Mouse (Mus musculus): ENCODE results near the gene Rgs6.

Rgs6 gene

DNA sequence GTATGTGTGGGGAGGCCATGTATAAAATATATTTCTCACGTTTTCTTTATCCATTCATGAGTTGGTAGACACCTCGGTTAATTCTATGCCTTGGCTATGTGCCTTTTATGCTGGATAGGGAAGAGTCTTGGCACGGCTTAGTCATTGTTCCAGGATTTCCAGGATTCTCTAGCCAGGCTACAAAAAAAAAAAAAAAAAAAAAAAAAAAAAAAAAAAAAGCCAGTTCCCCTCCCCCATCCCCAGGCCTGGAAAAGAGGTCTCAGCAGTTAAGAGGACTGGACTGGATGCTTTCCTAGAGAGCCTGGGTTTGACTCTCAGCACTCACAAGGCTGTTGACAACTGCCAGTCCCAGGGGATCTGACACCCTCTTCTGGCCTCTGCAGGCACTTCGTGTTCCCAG lies 543.3 kb downstream of the Rgs6 start:
- DNase-seq (ENCODE audit: low spot score in 2 of 2) = no peak

- no peak for DNase-seq (ENCODE audit: low spot score in 2 of 2)
Observed at GRCm38 (mm10) chr12:83133827-83134226, 545.7 kb downstream of the Rgs6 start.

DNA sequence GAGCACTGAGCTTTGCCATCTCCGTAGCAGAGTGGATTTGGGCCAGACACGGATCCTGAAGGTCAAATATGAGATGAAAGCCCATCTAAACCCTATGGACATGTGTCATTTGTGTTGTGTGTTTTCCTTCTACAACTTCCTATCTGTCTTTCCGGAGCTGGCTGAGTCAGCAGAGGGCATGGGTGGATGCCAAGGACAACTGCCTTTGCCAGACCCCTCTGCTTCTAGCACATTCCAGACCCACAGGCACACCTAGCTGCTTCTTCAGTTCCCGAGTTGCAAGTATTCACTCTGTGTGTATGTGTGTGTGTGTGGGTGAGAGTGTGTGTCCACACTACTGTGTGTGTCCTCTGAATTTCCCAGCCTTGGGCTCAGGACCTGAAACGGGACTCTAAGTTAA lies 547.9 kb downstream of the Rgs6 start:
- DNase-seq (ENCODE audit: low spot score in 2 of 2) = no peak

DNA sequence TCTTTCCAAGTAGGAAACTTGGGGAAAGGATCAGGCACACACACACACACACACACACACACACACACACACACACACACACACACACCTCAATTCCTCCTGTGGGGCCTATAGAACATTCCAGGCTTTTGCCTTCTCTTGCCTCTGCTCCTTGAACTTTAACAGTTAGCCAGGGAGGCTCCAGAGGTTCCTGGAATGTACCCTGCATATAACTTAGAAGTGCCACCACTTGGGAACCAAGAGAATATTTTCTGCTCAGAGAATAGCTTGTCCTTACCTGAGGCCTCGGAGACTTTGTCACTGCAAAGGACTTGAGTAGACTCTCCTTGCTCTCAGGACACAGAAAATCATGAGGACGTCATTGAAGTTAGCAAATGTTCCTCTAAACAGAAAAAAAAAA lies 548.4 kb downstream of the Rgs6 start:
- DNase-seq (ENCODE audit: low spot score in 2 of 2) = no peak

DNA sequence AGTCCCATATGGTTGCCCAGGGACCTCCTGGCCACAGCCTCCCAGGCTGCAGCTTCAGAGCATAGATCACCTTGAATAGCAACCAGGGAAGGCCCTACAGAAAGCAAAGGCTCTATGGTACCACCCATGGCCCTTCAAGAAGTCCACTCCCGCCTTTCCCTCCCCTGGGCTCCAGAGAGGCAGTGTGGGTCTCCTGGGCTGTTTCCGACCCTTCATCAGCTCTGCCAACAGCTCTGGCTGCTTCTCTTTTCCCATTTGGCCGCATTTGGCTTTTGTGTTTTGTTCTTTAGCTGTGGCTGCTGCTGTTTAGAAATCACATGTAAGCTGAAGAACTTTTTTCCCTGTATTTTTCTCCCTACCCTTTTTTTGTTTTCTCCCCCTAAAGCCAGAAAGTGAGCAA lies 548.9 kb downstream of the Rgs6 start:
- no peak for DNase-seq (ENCODE audit: low spot score in 2 of 2)

- DNase-seq (ENCODE audit: low spot score in 2 of 2) = peak; percentile 30 to 44
Observed at GRCm38 (mm10) chr12:83141164-83141563, 553.1 kb downstream of the Rgs6 start.

GRCm38 (mm10) chr12:83142507-83142906 lies 554.4 kb downstream of the Rgs6 start:
- no peak for DNase-seq (ENCODE audit: low spot score in 2 of 2)

DNA sequence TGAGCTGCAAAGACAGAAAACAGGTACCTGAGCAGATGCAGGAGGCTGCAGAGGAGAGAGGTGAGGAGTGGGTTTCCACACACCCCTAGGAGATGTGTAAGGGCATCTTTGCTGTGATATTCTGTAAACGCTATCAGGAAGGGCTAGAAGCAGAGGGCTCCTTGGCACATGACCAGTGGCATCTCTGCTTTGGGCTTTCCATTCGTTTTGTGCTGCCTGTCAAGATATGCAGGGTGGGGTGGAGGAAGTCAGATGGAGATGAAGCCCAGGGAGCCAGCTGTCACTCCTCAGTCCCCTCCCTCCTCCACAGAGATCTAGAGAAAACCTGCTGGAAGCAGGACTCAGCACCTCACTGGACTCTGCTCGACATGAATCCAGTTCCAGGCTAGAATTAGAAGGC lies 555.0 kb downstream of the Rgs6 start:
- peak; percentile 35 to 47 for DNase-seq (ENCODE audit: low spot score in 2 of 2)

GRCm38 (mm10) chr12:83143574-83143973 lies 555.5 kb downstream of the Rgs6 start:
- DNase-seq (ENCODE audit: low spot score in 2 of 2) = no peak

DNA sequence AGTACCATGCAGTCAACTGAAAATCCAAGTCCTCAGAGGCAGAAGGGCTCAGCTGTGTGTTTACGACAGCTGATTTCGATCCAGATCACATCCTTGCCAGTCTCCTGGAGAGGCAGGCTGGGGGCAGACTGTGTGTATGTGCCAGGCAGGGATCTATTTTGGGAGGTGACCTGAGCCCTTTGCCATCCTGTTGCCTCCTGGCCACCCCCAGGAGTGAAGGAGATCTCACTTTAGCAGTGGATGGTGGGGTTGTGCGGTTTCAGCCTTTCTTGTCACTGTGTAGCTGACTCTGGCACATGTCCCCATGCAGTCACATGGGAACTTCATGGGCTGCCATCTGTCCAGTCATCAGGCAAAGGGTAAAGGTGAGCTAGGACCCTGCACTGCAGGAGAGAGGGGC lies 557.0 kb downstream of the Rgs6 start:
- no peak for DNase-seq (ENCODE audit: low spot score in 2 of 2)

DNA sequence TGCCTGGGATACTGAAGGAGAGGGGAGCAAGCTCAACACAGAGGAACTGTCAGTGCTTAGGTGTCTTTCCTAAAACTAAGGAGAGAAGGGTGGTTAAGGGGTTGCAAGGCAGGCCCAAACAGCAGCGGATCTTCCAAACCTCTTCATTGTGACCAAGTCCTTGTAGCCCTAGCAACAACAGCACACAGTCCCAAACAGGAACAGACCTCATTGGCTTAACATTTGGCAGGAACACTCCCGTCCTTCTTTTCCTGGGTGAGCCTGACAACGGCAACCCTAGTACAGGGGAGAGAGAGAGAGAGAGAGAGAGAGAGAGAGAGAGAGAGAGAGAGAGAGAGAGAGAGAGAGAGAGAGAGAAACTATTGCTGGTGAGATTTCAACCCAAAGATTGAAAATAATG lies 557.8 kb downstream of the Rgs6 start:
- no peak for DNase-seq (ENCODE audit: low spot score in 2 of 2)

DNA sequence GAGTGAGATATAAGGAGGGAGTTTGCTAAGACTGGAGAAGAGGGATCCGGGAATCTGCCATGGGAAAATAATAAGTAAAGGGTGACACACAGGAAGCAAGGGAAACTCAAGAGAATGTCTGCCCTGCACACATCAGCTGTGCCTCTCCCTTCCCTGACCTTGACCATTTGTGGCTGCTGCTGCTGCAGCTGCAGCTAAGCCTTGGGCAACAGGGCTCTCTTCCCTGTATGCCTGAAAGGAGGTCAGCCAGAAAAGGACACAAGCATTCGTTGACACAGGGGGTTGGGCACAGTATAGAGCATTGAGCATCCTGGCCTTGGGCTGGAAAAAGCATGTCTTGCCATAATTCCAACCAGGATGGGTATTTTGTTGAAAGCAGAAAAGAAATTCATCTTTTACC lies 558.8 kb downstream of the Rgs6 start:
- no peak for DNase-seq (ENCODE audit: low spot score in 2 of 2)

GRCm38 (mm10) chr12:83150030-83150429 lies 561.9 kb downstream of the Rgs6 start:
- no peak for DNase-seq (ENCODE audit: low spot score in 2 of 2)

GRCm38 (mm10) chr12:83150813-83151212 lies 562.7 kb downstream of the Rgs6 start:
- DNase-seq (ENCODE audit: low spot score in 2 of 2) = no peak

- no peak for DNase-seq (ENCODE audit: low spot score in 2 of 2)
Observed at GRCm38 (mm10) chr12:83151474-83151873, 563.4 kb downstream of the Rgs6 start.

- no peak for DNase-seq (ENCODE audit: low spot score in 2 of 2)
Observed at GRCm38 (mm10) chr12:83160211-83160610, 572.1 kb downstream of the Rgs6 start.

DNA sequence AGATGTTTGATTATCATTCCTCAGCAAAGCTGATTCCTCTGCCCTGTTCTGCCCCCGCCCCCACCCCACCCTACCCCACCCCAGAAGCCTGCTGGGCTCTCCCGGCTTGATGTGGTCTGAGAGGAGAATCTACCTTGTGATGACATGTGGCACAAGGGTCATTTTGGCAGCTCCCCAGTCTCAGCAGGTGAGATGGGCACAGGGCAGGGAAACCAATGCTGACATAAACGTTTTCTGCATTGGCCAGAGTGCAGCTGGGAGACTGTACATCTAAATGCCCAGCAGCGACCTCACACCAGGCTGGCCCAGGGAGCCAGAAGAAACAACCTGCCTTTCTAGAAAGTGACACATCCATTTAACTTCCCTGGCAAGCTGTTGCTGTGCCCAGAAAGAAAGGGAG lies 572.6 kb downstream of the Rgs6 start:
- DNase-seq (ENCODE audit: low spot score in 2 of 2) = no peak

DNA sequence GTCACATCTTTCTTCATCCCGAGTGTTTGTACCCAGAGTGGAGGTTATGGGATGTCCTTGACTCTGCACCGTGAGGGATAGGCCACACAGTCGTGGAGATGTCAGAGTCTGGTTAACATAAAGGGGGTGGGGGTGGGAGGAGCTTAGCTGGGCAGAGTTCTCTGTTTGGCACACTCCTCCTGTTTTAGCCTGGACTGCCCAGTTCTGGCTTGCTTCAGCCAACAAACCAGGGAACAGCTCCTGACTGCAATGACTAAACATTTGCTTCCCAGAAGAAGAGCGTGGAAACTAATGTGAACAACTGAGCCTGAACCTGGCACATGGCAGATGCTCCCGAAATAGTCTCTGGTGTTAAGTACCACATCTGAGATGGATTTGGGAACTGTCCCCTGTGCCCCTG lies 575.6 kb downstream of the Rgs6 start:
- DNase-seq (ENCODE audit: low spot score in 2 of 2) = no peak

GRCm38 (mm10) chr12:83165058-83165457 lies 577.0 kb downstream of the Rgs6 start:
- DNase-seq (ENCODE audit: low spot score in 2 of 2) = no peak

DNA sequence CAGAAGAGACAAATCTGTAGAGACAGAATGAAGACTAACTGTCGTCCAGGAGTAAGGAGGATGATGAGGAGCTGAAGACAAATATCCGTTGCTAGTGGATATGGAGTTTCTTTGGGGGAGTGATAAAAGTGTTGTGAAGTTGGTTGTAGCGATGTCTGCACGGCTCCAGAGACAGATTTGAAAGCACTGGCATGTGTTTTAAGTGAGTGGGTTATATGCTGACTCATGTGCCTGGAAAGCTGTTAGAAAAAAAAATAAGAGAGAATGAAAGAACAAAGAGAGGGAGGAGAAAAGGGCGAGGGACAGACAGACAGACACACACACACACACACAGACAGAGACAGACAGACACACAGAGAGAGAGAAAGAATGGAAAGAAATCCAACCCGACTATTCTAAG lies 580.2 kb downstream of the Rgs6 start:
- no peak for DNase-seq (ENCODE audit: low spot score in 2 of 2)

- no peak for DNase-seq (ENCODE audit: low spot score in 2 of 2)
Observed at GRCm38 (mm10) chr12:83169495-83170209, 581.6 kb downstream of the Rgs6 start.

- no peak for DNase-seq (ENCODE audit: low spot score in 2 of 2)
Observed at GRCm38 (mm10) chr12:83178770-83179169, 590.7 kb downstream of the Rgs6 start.

DNA sequence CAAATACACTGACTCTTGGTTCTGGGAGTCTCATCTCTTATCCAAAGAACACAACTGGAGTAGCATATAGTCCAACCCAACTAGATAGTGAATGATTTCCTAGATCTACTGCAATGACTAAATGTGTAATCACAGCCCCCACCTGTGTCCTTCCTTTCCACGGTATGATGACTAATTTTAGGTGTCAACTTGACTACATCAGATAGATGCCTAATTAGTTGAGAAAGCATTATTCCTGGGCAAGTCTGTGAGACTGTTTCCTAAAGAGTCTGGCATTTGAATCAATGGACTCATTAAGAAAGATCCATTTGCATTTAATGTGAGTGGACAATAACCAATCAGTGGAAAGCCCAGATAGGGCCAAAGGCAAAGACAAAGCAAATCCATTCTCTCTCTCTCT lies 591.8 kb downstream of the Rgs6 start:
- DNase-seq (ENCODE audit: low spot score in 2 of 2) = no peak

- DNase-seq (ENCODE audit: low spot score in 2 of 2) = no peak
Observed at GRCm38 (mm10) chr12:83180561-83180960, 592.5 kb downstream of the Rgs6 start.

Measured in spleen, postnatal 14 days (tissue).